In the genomic region with DNA sequence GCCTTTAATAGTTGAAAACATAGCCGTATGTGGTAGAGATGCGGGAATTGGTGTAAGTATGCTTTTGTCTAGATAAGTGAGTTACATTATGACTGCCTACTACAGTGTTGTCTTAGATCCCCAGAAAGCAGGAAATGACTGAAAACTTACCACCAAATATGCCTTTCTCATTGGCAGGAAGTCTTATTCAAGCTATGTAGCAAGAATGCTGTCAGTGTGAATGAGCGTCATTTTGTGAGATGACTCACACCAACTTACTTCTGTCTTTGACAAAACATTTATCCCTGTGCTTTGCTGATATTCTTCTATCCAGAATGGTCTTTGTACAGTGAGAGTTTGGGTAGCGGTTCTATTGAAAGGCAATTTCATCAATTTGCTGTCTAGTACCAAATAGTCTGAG, we compare ENCODE assay signal across 19 mouse cellular contexts.
"Had no signal": no experiment of that assay in that cellular context is flagged by ENCODE, and none has a peak within 500 bp of the region (broad histone marks: within the 10 kb centered on the region; RNA-seq: fewer than 3 reads in every experiment).

No protein-coding gene starts in this region.

- H3K4me2 ChIP-seq: lung, embryonic 14.5 days; midbrain, embryonic 12.5 days; neural tube, embryonic 13.5 days; neural tube, embryonic 15.5 days had no signal

- H3K36me3 ChIP-seq: midbrain, embryonic 10.5 days; midbrain, embryonic 12.5 days; neural tube, embryonic 13.5 days; neural tube, embryonic 15.5 days had no signal

- H3K4me3 ChIP-seq: midbrain, embryonic 10.5 days; midbrain, embryonic 12.5 days; myocyte; neural tube, embryonic 13.5 days; neural tube, embryonic 15.5 days had no signal

- H3K4me1 ChIP-seq: midbrain, embryonic 10.5 days; midbrain, embryonic 12.5 days; neural tube, embryonic 13.5 days; neural tube, embryonic 15.5 days had no signal

- H3K27me3 ChIP-seq: midbrain, embryonic 12.5 days; neural tube, embryonic 13.5 days; neural tube, embryonic 15.5 days had no signal

- ATAC-seq: midbrain, embryonic 16.5 days had no signal

- H3K9ac ChIP-seq: lung, embryonic 14.5 days; midbrain, embryonic 12.5 days; neural tube, embryonic 13.5 days; neural tube, embryonic 15.5 days had no signal

- DNase-seq: lung, adult 18-20 months; lung, embryonic 14.5 days; lung, postnatal 10 days; lung, postnatal 4 days; midbrain, embryonic 14.5 days; retina, postnatal 1 day; right cerebral cortex, adult 18-20 months; right cerebral cortex, postnatal 25 days; right cerebral cortex, postnatal 4 days; spleen, adult 18-20 months; thymus, adult 18-20 months; thymus, postnatal 25 days; thymus, postnatal 4 days had no signal

- H3K27ac ChIP-seq: midbrain, embryonic 10.5 days; midbrain, embryonic 12.5 days; neural tube, embryonic 13.5 days; neural tube, embryonic 15.5 days had no signal

- H3K9me3 ChIP-seq: midbrain, embryonic 10.5 days; midbrain, embryonic 12.5 days; neural tube, embryonic 13.5 days; neural tube, embryonic 15.5 days had no signal
